Mouse (Mus musculus): ENCODE results near the gene Plcb4.

- TF ChIP-seq POLR2A (IDR thresholded peaks at IDR 0.05; ENCODE audit: borderline replicate concordance, extremely low read depth, low read depth, low read length) (no peak), CTCF (IDR thresholded peaks at IDR 0.05; ENCODE audit: insufficient read depth, low read length) (no peak)
These were observed 194.3 kb downstream of the Plcb4 start for GRCm38 (mm10) chr2:135853085-135853484.
